Mouse (Mus musculus) stomach, adult 2 months (tissue): ENCODE results near the gene Fbxo42. TPM values are rescaled to one million over a fixed set of nuclear protein-coding genes. Genes with fewer than 3 reads are reported as not detected.

Experiments
- polyA plus RNA-seq: library from polyadenylated mRNA; depleted of rRNA; stranded (reverse); fragments of >200 nt; gene quantifications from 2 replicates; pipeline ENCODE4 v1.2.3, GENCODE M21; 2012; rRNA removed

Fbxo42 gene
- polyA plus RNA-seq = 4.5 and 5.0 TPM in 2 replicates

GRCm38 (mm10) chr4:141147112-141148008 is at the start of gene Fbxo42:
Gene Fbxo42 (plus strand): TSS chr4:141147913.

GRCm38 (mm10) chr4:141139116-141139970 is 8.4 kb upstream of the Fbxo42 start, which contains the start of gene Szrd1:
Gene Szrd1 (minus strand): TSS chr4:141139775.

GRCm38 (mm10) chr4:141213770-141214336 is 66.1 kb downstream of the Fbxo42 start, which contains the start of gene Rsg1:
Gene Rsg1 (plus strand): TSS chr4:141213956.

GRCm38 (mm10) chr4:141239388-141240125 is 91.8 kb downstream of the Fbxo42 start, which contains the start of gene Arhgef19:
Gene Arhgef19 (plus strand): TSS chr4:141239499.

Other genes with a start within 250 kb of the Fbxo42 start
- gene Padi2, start 241.6 kb upstream of the Fbxo42 start, polyA plus RNA-seq = 1.1 and 2.2 TPM in 2 replicates
- gene Sdhb, start 186.7 kb upstream of the Fbxo42 start, polyA plus RNA-seq = 118 and 191 TPM in 2 replicates
- 46.3 and 68.4 TPM in 2 replicates for gene Atp13a2, start 161.0 kb upstream of the Fbxo42 start, polyA plus RNA-seq
- gene Mfap2, start 137.5 kb upstream of the Fbxo42 start, polyA plus RNA-seq = 37.7 and 48.4 TPM in 2 replicates
- 6.0 and 7.1 TPM in 2 replicates for gene Crocc, start 87.4 kb upstream of the Fbxo42 start, polyA plus RNA-seq
- 34.3 and 51.7 TPM in 2 replicates for gene Necap2, start 69.6 kb upstream of the Fbxo42 start, polyA plus RNA-seq
- not detected in 2 replicates for gene Spata21, start 59.6 kb upstream of the Fbxo42 start, polyA plus RNA-seq
- gene Szrd1, start 8.1 kb upstream of the Fbxo42 start, polyA plus RNA-seq = 41.1 and 49.4 TPM in 2 replicates
- gene Rsg1, start 66.0 kb downstream of the Fbxo42 start, polyA plus RNA-seq = 0.45 and 0.58 TPM in 2 replicates
- 16.2 and 17.3 TPM in 2 replicates for gene Arhgef19, start 91.6 kb downstream of the Fbxo42 start, polyA plus RNA-seq
- 17.6 and 18.6 TPM in 2 replicates for gene Epha2, start 153.3 kb downstream of the Fbxo42 start, polyA plus RNA-seq
- 9.8 and 15.2 TPM in 2 replicates for gene Fam131c, start 220.3 kb downstream of the Fbxo42 start, polyA plus RNA-seq